ENCODE assay signal across 8 mouse cellular contexts in genomic region chr15:51592069-51592435, GRCm38 (mm10).
DNase-seq lines count a peak whose midpoint lies in the region; ATAC-seq and TF ChIP-seq lines count a peak whose summit lies in the region.

No protein-coding gene starts in this region.

- H3K4me2 ChIP-seq in hindbrain, embryonic 14.5 days (replicated peaks), result peak overlapping the region; percentile 33; the same call in 1 of the 2 replicates
- peak overlapping the region; percentile 42 for H3K4me2 ChIP-seq in midbrain, embryonic 16.5 days (ENCODE audit: low read length)

- DNase-seq in adrenal gland, postnatal 10 days, result peak; percentile 8
- DNase-seq in adrenal gland, postnatal 25 days, result no peak
- peak; percentile 38 for DNase-seq in gastrocnemius, postnatal 10 days
- DNase-seq in hindbrain, embryonic 14.5 days (ENCODE audit: low spot score), result no peak
- DNase-seq in thymus, postnatal 10 days (ENCODE audit: low spot score in 2 of 2), result no peak

- no peaks in the 10 kb centered on the region for H3K36me3 ChIP-seq in ES-Bruce4 (ENCODE audit: control insufficient read depth, insufficient read depth, low read length, poor library complexity, severe bottlenecking)
- H3K36me3 ChIP-seq in hindbrain, embryonic 14.5 days (replicated peaks; ENCODE audit: control insufficient read depth, insufficient read depth), result no peaks in the 10 kb centered on the region
- H3K36me3 ChIP-seq in midbrain, embryonic 16.5 days (ENCODE audit: control insufficient read depth, insufficient read depth, low read length), result no peaks in the 10 kb centered on the region

- H3K9me3 ChIP-seq in ES-Bruce4 (replicated peaks; ENCODE audit: control insufficient read depth, insufficient read depth, low read length, poor library complexity, severe bottlenecking), result no peaks in the 10 kb centered on the region
- H3K9me3 ChIP-seq in hindbrain, embryonic 14.5 days (ENCODE audit: control insufficient read depth, low read length), result no peaks in the 10 kb centered on the region
- H3K9me3 ChIP-seq in midbrain, embryonic 16.5 days (replicated peaks; ENCODE audit: control insufficient read depth, low read length, poor library complexity, severe bottlenecking), result no peaks in the 10 kb centered on the region

- 0 out of 2 replicates have a peak, but pooled peaks have one; percentile 15 for TF ChIP-seq EP300 in ES-Bruce4 (IDR thresholded peaks at IDR 0.05; ENCODE audit: insufficient read depth, low read depth, low read length)

- no peak for TF ChIP-seq CTCF in ES-Bruce4 (IDR thresholded peaks at IDR 0.05; ENCODE audit: low read depth, low read length)

- H3K4me3 ChIP-seq in ES-Bruce4 (ENCODE audit: low read depth, low read length), result no peak overlapping the region
- no peak overlapping the region for H3K4me3 ChIP-seq in hindbrain, embryonic 14.5 days (replicated peaks; ENCODE audit: low read length)
- H3K4me3 ChIP-seq in midbrain, embryonic 16.5 days (ENCODE audit: low read depth, low read length), result no peak overlapping the region

- no peak overlapping the region for H3K9ac ChIP-seq in ES-Bruce4 (ENCODE audit: low read depth, poor library complexity, severe bottlenecking)
- no peak overlapping the region for H3K9ac ChIP-seq in hindbrain, embryonic 14.5 days
- no peak overlapping the region for H3K9ac ChIP-seq in midbrain, embryonic 16.5 days (ENCODE audit: low read depth, low read length)

- no peak for TF ChIP-seq POLR2A in ES-Bruce4 (IDR thresholded peaks at IDR 0.05; ENCODE audit: insufficient read depth, low read length)

- H3K4me1 ChIP-seq in ES-Bruce4 (ENCODE audit: control insufficient read depth, insufficient read depth, low read length), result no peaks in the 10 kb centered on the region
- H3K4me1 ChIP-seq in hindbrain, embryonic 14.5 days (replicated peaks; ENCODE audit: control insufficient read depth, insufficient read depth, low read length), result no peaks in the 10 kb centered on the region
- H3K4me1 ChIP-seq in midbrain, embryonic 16.5 days (ENCODE audit: control insufficient read depth, insufficient read depth, low read length), result peaks cover 4% of the 10 kb centered on the region; the same call in 1 of the 2 replicates

- no peaks in the 10 kb centered on the region for H3K27me3 ChIP-seq in ES-Bruce4 (ENCODE audit: control insufficient read depth, insufficient read depth, low read length, poor library complexity, severe bottlenecking)
- no peaks in the 10 kb centered on the region for H3K27me3 ChIP-seq in hindbrain, embryonic 14.5 days (ENCODE audit: control insufficient read depth, insufficient read depth, low read length)
- H3K27me3 ChIP-seq in midbrain, embryonic 16.5 days (ENCODE audit: control insufficient read depth, insufficient read depth, low read depth, low read length), result no peaks in the 10 kb centered on the region

- WGBS in hindbrain, embryonic 14.5 days, result 41% methylated on average over 9 of the region's 9 CpGs
- 34% methylated on average over 9 of the region's 9 CpGs for WGBS in midbrain, embryonic 16.5 days

- 0 out of 2 replicates have a peak overlapping the region, but pooled peaks have one; percentile 8 for H3K27ac ChIP-seq in ES-Bruce4 (ENCODE audit: insufficient read depth, low read length)
- no peak overlapping the region for H3K27ac ChIP-seq in hindbrain, embryonic 14.5 days
- no peak overlapping the region for H3K27ac ChIP-seq in midbrain, embryonic 16.5 days (ENCODE audit: low read length)

- ATAC-seq in hindbrain, embryonic 14.5 days (ENCODE audit: low FRiP score), result no peak; the same call in 1 of the 2 replicates
- ATAC-seq in midbrain, embryonic 16.5 days, result peak; percentile 85
- ATAC-seq in erythroid progenitor cell, adult 5-6 weeks (replicated peaks; ENCODE audit: low FRiP score, poor library complexity, severe bottlenecking), result no peak

Comparison
In these comparisons a context has a peak if more than half of its experiments do, and no peak if none do; other contexts are left out.
1. DNase-seq: peak in adrenal gland, postnatal 10 days (single experiment) and gastrocnemius, postnatal 10 days (single experiment); none in adrenal gland, postnatal 25 days (single experiment), hindbrain, embryonic 14.5 days (single experiment) and thymus, postnatal 10 days (0 of 2).